Mouse (Mus musculus) CD4-positive, CD25-positive, alpha-beta regulatory T cell (primary cell): ENCODE measurements around the gene Tmem159. TPM values are rescaled to one million over a fixed set of nuclear protein-coding genes. Genes with fewer than 3 reads are reported as not detected.

ENCODE experiments used
- polyA plus RNA-seq: library from polyadenylated mRNA; unstranded; fragments of 100-300 nt; shearing (Covaris generic); gene quantifications from one replicate; pipeline ENCODE4 v1.2.1, GENCODE M21; 2017

The Tmem159 gene
- polyA plus RNA-seq: 2.6 TPM

DNA sequence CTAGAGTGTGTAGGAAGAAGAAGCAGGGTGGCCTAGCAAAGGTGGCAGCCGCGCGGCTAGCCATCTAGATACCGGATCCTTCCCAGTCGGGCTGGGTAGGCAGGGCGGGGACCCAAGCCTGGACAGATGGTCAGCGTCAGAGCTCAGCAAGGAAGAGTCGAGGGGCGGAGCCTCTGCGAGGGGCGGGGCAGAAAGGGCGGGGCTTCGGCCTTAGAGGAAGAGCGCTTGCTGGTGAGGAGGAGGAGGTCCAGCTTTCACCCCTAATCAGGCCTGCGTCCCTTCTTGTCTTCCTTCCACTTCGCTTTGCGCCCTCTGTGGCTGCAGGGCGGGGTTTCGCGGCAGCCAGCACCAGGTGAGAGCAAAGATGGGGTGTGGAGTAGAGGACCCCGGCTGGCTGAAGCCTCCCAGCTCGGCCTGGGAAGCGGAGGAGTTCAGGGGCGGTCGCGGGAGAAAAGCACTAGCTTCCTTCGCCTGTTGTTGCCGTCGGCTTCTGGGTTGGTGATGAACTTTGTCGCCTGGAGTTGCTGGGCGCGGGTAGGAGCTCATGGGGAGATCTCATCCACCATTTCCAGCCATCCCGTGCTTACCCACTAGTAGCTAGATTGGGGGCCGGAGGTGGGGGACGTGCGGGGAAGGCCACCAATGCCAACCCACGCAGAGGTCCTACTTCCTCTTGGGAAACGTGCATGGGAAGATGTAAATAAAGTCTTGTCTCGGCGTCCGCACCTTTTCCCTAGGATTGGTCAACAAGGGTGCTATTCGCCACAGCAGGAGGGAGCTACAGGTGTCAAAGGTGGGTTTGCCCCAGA is at the start of gene Tmem159:
Gene Tmem159, plus strand, starts transcription at position 190 of the 809 bp plus-strand sequence.

GRCm38 (mm10) chr7:120095180-120095579 is 7.0 kb upstream of the Tmem159 start, which contains the start of gene Dnah3:
Gene Dnah3 (minus strand): TSS chr7:120095280.

DNA sequence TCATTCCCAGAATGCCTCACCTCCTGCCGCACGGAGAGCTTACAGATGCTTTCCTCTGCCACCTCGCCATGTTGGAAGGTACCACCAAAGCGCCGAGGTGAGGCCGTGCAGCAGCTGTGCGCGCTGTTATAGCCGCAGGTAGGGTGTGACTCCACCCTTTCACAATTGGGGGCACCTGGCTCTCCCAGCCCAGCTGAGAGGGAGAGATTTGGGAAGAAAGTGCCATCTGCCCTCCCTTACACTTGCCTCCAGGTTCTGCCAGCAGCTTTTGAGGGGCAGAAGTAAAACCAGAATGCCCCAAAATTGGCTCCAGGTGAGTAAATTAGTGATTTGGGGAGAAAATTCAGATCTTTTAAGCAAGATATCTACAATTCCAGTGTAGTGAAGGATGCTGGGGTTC is 43.0 kb downstream of the Tmem159 start, which contains the start of gene Zp2:
Gene Zp2, minus strand, starts transcription at position 101 of the 400 bp plus-strand sequence.

Other genes with a start within 250 kb of the Tmem159 start
- 18.5 TPM for gene Lyrm1, start 206.5 kb upstream of the Tmem159 start, polyA plus RNA-seq
- 15.3 TPM for gene Dcun1d3, start 206.1 kb upstream of the Tmem159 start, polyA plus RNA-seq
- 0.04 TPM for gene Dnah3, start 7.1 kb upstream of the Tmem159 start, polyA plus RNA-seq
- gene Zp2, start 42.9 kb downstream of the Tmem159 start, polyA plus RNA-seq: not detected
- gene Anks4b, start 71.5 kb downstream of the Tmem159 start, polyA plus RNA-seq: not detected
- gene Crym, start 99.8 kb downstream of the Tmem159 start, polyA plus RNA-seq: not detected
- gene Abca14, start 101.6 kb downstream of the Tmem159 start, polyA plus RNA-seq: not detected
- not detected for gene Abca15, start 226.3 kb downstream of the Tmem159 start, polyA plus RNA-seq